Mouse (Mus musculus): Measurements from ENCODE around the gene Rabl6. TPM values are rescaled to one million over a fixed set of nuclear protein-coding genes. Genes with fewer than 3 reads are reported as not detected.

Gene Rabl6
- polyA plus RNA-seq, 1 experiment from 2014 or later = 49.2 TPM

GRCm38 (mm10) chr2:25545996-25546810, 62.1 kb downstream of the Rabl6 start:
- 9% methylated on average over 35 of the region's 43 CpGs for WGBS
- no peaks in the 10 kb centered on the region for H3K36me3 ChIP-seq (ENCODE audit: control insufficient read depth, insufficient read depth, low read length)
- H3K9me3 ChIP-seq (ENCODE audit: control insufficient read depth, low read length) = no peaks in the 10 kb centered on the region

GRCm38 (mm10) chr2:25541644-25542367, 66.5 kb downstream of the Rabl6 start:
- H3K27me3 ChIP-seq (ENCODE audit: control insufficient read depth, insufficient read depth, low read length) = no peaks in the 10 kb centered on the region
- no peak overlapping the region for H3K9ac ChIP-seq (ENCODE audit: low read length)
- no peak for ATAC-seq (ENCODE audit: low FRiP score)

More at GRCm38 (mm10) chr2:25545996-25546810, 62.1 kb downstream of the Rabl6 start:
- Histone ChIP-seq H3K4me2 (peak overlapping the region; percentile 53), H3K9ac (ENCODE audit: low read length) (peak overlapping the region; percentile 70), H3K27ac (ENCODE audit: low read depth, low read length) (peak overlapping the region; percentile 20; the same call in 1 of the 2 replicates), H3K27me3 (ENCODE audit: control insufficient read depth, insufficient read depth, low read length) (no peaks in the 10 kb centered on the region), H3K4me1 (ENCODE audit: control insufficient read depth, insufficient read depth, low read length) (peaks cover 8% of the 10 kb centered on the region), H3K4me3 (ENCODE audit: low read depth, low read length) (peak overlapping the region; percentile 71)
- no peak for DNase-seq (ENCODE audit: low spot score, missing footprints)
- ATAC-seq (ENCODE audit: low FRiP score) = peak; percentile 78

GRCm38 (mm10) chr2:25540541-25540948, 67.8 kb downstream of the Rabl6 start:
- no peaks in the 10 kb centered on the region; the same call in 1 of the 2 replicates for H3K36me3 ChIP-seq (ENCODE audit: control insufficient read depth, insufficient read depth, low read length)
- DNase-seq (ENCODE audit: low spot score, missing footprints) = no peak
- H3K4me1 ChIP-seq (ENCODE audit: control insufficient read depth, insufficient read depth, low read length) = no peaks in the 10 kb centered on the region
- no peak overlapping the region for H3K4me3 ChIP-seq (ENCODE audit: low read depth, low read length)
- no peak overlapping the region for H3K4me2 ChIP-seq
- 94% methylated on average over 4 of the region's 4 CpGs for WGBS
- no peak overlapping the region for H3K27ac ChIP-seq (ENCODE audit: low read depth, low read length)
- no peak overlapping the region for H3K9ac ChIP-seq (ENCODE audit: low read length)
- no peaks in the 10 kb centered on the region for H3K9me3 ChIP-seq (ENCODE audit: control insufficient read depth, low read length)
- H3K27me3 ChIP-seq (ENCODE audit: control insufficient read depth, insufficient read depth, low read length) = no peaks in the 10 kb centered on the region
- no peak for ATAC-seq (ENCODE audit: low FRiP score)

More at GRCm38 (mm10) chr2:25541644-25542367, 66.5 kb downstream of the Rabl6 start:
- Histone ChIP-seq H3K4me3 (ENCODE audit: low read depth, low read length) (no peak overlapping the region), H3K9me3 (ENCODE audit: control insufficient read depth, low read length) (no peaks in the 10 kb centered on the region), H3K36me3 (ENCODE audit: control insufficient read depth, insufficient read depth, low read length) (no peaks in the 10 kb centered on the region), H3K27ac (ENCODE audit: low read depth, low read length) (no peak overlapping the region), H3K4me2 (no peak overlapping the region), H3K4me1 (ENCODE audit: control insufficient read depth, insufficient read depth, low read length) (peaks cover 5% of the 10 kb centered on the region)
- 89% methylated on average over 10 of the region's 10 CpGs for WGBS
- DNase-seq (ENCODE audit: low spot score, missing footprints) = no peak

- Histone ChIP-seq H3K27me3 (ENCODE audit: control insufficient read depth, insufficient read depth, low read length) (no peaks in the 10 kb centered on the region), H3K9ac (ENCODE audit: low read length) (no peak overlapping the region), H3K4me1 (ENCODE audit: control insufficient read depth, insufficient read depth, low read length) (no peaks in the 10 kb centered on the region), H3K27ac (ENCODE audit: low read depth, low read length) (no peak overlapping the region), H3K4me2 (no peak overlapping the region), H3K36me3 (ENCODE audit: control insufficient read depth, insufficient read depth, low read length) (no peaks in the 10 kb centered on the region; the same call in 1 of the 2 replicates), H3K9me3 (ENCODE audit: control insufficient read depth, low read length) (no peaks in the 10 kb centered on the region), H3K4me3 (ENCODE audit: low read depth, low read length) (no peak overlapping the region)
- 91% methylated on average over 8 of the region's 8 CpGs for WGBS
- DNase-seq (ENCODE audit: low spot score, missing footprints) (no peak), ATAC-seq (ENCODE audit: low FRiP score) (no peak)
These were observed 71.8 kb downstream of the Rabl6 start for GRCm38 (mm10) chr2:25536531-25536930.

- DNase-seq (ENCODE audit: low spot score, missing footprints) (no peak), ATAC-seq (ENCODE audit: low FRiP score) (no peak)
- H3K9me3 ChIP-seq (ENCODE audit: control insufficient read depth, low read length) = no peaks in the 10 kb centered on the region
- H3K4me3 ChIP-seq (ENCODE audit: low read depth, low read length) = no peak overlapping the region
- H3K36me3 ChIP-seq (ENCODE audit: control insufficient read depth, insufficient read depth, low read length) = peaks cover 6% of the 10 kb centered on the region; the same call in 1 of the 2 replicates
- WGBS = 90% methylated on average over 2 of the region's 2 CpGs
- no peaks in the 10 kb centered on the region for H3K4me1 ChIP-seq (ENCODE audit: control insufficient read depth, insufficient read depth, low read length)
- no peak overlapping the region for H3K4me2 ChIP-seq
- no peak overlapping the region for H3K9ac ChIP-seq (ENCODE audit: low read length)
- H3K27ac ChIP-seq (ENCODE audit: low read depth, low read length) = no peak overlapping the region
- no peaks in the 10 kb centered on the region for H3K27me3 ChIP-seq (ENCODE audit: control insufficient read depth, insufficient read depth, low read length)
These were observed 73.5 kb downstream of the Rabl6 start for GRCm38 (mm10) chr2:25534866-25535182.

GRCm38 (mm10) chr2:25534178-25534865, 74.0 kb downstream of the Rabl6 start:
- WGBS = 89% methylated on average over 3 of the region's 3 CpGs
- Histone ChIP-seq H3K4me2 (no peak overlapping the region), H3K9ac (ENCODE audit: low read length) (no peak overlapping the region), H3K36me3 (ENCODE audit: control insufficient read depth, insufficient read depth, low read length) (peaks cover 6% of the 10 kb centered on the region; the same call in 1 of the 2 replicates), H3K27ac (ENCODE audit: low read depth, low read length) (no peak overlapping the region), H3K9me3 (ENCODE audit: control insufficient read depth, low read length) (no peaks in the 10 kb centered on the region), H3K27me3 (ENCODE audit: control insufficient read depth, insufficient read depth, low read length) (no peaks in the 10 kb centered on the region), H3K4me3 (ENCODE audit: low read depth, low read length) (no peak overlapping the region), H3K4me1 (ENCODE audit: control insufficient read depth, insufficient read depth, low read length) (no peaks in the 10 kb centered on the region)
- ATAC-seq (ENCODE audit: low FRiP score) (no peak), DNase-seq (ENCODE audit: low spot score, missing footprints) (no peak)

- Histone ChIP-seq H3K36me3 (ENCODE audit: control insufficient read depth, insufficient read depth, low read length) (peaks cover 8% of the 10 kb centered on the region; the same call in 1 of the 2 replicates), H3K9me3 (ENCODE audit: control insufficient read depth, low read length) (no peaks in the 10 kb centered on the region), H3K27ac (ENCODE audit: low read depth, low read length) (no peak overlapping the region), H3K4me2 (no peak overlapping the region), H3K9ac (ENCODE audit: low read length) (no peak overlapping the region), H3K27me3 (ENCODE audit: control insufficient read depth, insufficient read depth, low read length) (no peaks in the 10 kb centered on the region), H3K4me3 (ENCODE audit: low read depth, low read length) (no peak overlapping the region), H3K4me1 (ENCODE audit: control insufficient read depth, insufficient read depth, low read length) (no peaks in the 10 kb centered on the region)
- WGBS = 96% methylated on average over 2 of the region's 2 CpGs
- DNase-seq (ENCODE audit: low spot score, missing footprints) (no peak), ATAC-seq (ENCODE audit: low FRiP score) (no peak)
These were observed 74.6 kb downstream of the Rabl6 start for GRCm38 (mm10) chr2:25533707-25534106.
